Mouse (Mus musculus) granulocyte monocyte progenitor cell, adult 5-6 weeks (primary cell): ENCODE data around the gene Thap2. TPM values are rescaled to one million over a fixed set of nuclear protein-coding genes. Genes with fewer than 3 reads are reported as not detected.

Experiments used
- ATAC-seq: replicated peaks from 2 replicates; pipeline ENCODE4 v1.8.0; 2016; ENCODE audit warnings: mild to moderate bottlenecking, moderate TSS enrichment, inconsistent platforms; ENCODE audit not compliant: poor library complexity, severe bottlenecking
- total RNA-seq, 2 experiments: library from RNA; stranded (forward) in 1 of 2; stranded (reverse) in 1 of 2; fragments of 200-712, 200-1000 nt in 1 of 2; fragments of >200 nt in 1 of 2; fragmentation: Nextera tagmentation in 1 of 2; gene quantifications; 2 replicates each; pipeline ENCODE4 v1.2.3; 2014 to 2017

Gene Thap2
- total RNA-seq, 2 experiments from 2014 or later, result 6.7 to 11.6 TPM

- no peak for ATAC-seq
Measured at GRCm38 (mm10) chr10:115356106-115356505, 28.1 kb downstream of the Thap2 start.

GRCm38 (mm10) chr10:115355016-115355415, 29.2 kb downstream of the Thap2 start:
- no peak for ATAC-seq

GRCm38 (mm10) chr10:115354553-115354952, 29.7 kb downstream of the Thap2 start:
- no peak for ATAC-seq

- peak; percentile 78 for ATAC-seq
Measured at GRCm38 (mm10) chr10:115350810-115351397, 33.3 kb downstream of the Thap2 start.

- ATAC-seq, result no peak
Measured at GRCm38 (mm10) chr10:115349509-115349908, 34.7 kb downstream of the Thap2 start.

GRCm38 (mm10) chr10:115349029-115349428, 35.2 kb downstream of the Thap2 start:
- ATAC-seq, result no peak

- ATAC-seq, result no peak
Measured at GRCm38 (mm10) chr10:115348131-115348530, 36.1 kb downstream of the Thap2 start.

GRCm38 (mm10) chr10:115346444-115346843, 37.8 kb downstream of the Thap2 start:
- no peak for ATAC-seq

- peak; percentile 97 for ATAC-seq
Measured at GRCm38 (mm10) chr10:115342771-115343425, 41.3 kb downstream of the Thap2 start.

GRCm38 (mm10) chr10:115339820-115340328, 44.4 kb downstream of the Thap2 start:
- ATAC-seq, result no peak

- no peak for ATAC-seq
Measured at GRCm38 (mm10) chr10:115336901-115337300, 47.3 kb downstream of the Thap2 start.

- no peak for ATAC-seq
Measured at GRCm38 (mm10) chr10:115333528-115333927, 50.7 kb downstream of the Thap2 start.

GRCm38 (mm10) chr10:115332997-115333396, 51.2 kb downstream of the Thap2 start:
- ATAC-seq, result no peak

- no peak for ATAC-seq
Measured at GRCm38 (mm10) chr10:115332420-115332952, 51.8 kb downstream of the Thap2 start.

GRCm38 (mm10) chr10:115329010-115329530, 55.2 kb downstream of the Thap2 start:
- ATAC-seq, result no peak

- peak; percentile 97 for ATAC-seq
Measured at GRCm38 (mm10) chr10:115328514-115328913, 55.7 kb downstream of the Thap2 start.

- peak; percentile 65 for ATAC-seq
Measured at GRCm38 (mm10) chr10:115323295-115323694, 60.9 kb downstream of the Thap2 start.

- peak; percentile 80 for ATAC-seq
Measured at GRCm38 (mm10) chr10:115321317-115322035, 62.8 kb downstream of the Thap2 start.
